Mouse (Mus musculus): Measurements from ENCODE around the gene Traf1.

DNA sequence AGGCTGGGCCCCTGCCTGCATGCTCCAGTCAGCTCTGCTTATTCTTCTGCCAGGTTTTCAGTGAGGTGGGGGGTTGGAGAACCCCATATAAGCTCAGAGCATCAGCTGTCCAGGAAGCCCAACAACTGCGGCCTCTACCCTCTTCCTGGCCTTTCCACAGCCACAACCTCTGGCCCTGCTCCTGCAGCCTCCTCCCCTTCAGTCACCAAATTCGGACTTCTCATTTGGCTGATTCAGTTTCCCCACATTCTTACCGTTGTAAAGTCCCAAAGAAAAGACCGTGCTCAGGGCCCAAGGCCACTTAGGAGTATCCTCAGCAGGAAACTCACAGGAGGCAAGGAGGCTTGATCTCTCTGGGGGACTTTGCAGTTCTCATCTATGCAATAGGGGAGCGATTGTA lies 4.6 kb downstream of the Traf1 start:
- TF ChIP-seq POLR2A (IDR thresholded peaks at IDR 0.05; ENCODE audit: insufficient read depth, low read depth, low read length) (no peak), CTCF (IDR thresholded peaks at IDR 0.05) (no peak), EP300 (IDR thresholded peaks at IDR 0.05; ENCODE audit: insufficient read depth, low read depth, low read length) (no peak)

Measured in heart, adult 2 months (tissue).